Mouse (Mus musculus) thymus, adult 18-20 months (tissue): Measurements from ENCODE around the gene Slc35b4.
A peak's percentile ranks its signal among the peaks of the same experiment; 100 is the strongest.

Experiments
- DNase-seq, 2 experiments: peaks; one replicate each; pipeline ENCODE4 v3.0.0; 2022; ENCODE audit warnings: mixed read lengths in 2 of 2

Slc35b4 gene

GRCm38 (mm10) chr6:34168834-34169233 is 8.1 kb downstream of the Slc35b4 start:
- no peak for DNase-seq

DNA sequence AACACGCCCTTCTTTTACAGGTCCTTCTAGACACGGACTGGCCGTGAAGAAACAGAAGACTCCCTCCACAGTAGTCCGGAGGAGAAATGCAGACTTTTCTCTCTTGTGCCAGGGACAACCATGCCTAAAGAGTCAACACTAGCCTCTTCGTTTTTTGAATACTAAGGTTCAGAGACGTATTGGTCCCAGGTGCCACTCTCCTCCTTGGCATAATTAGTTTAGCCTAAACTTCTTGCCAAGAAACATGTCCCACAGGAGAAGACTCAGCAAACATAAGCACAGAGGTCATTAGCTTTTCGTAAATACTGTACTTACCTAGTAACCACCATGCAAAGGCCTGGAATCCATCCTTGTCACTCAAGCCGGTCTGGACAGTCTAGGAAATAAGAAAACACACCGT is 13.9 kb downstream of the Slc35b4 start:
- no peak for DNase-seq

GRCm38 (mm10) chr6:34162607-34163006 is 14.3 kb downstream of the Slc35b4 start:
- DNase-seq = no peak

DNA sequence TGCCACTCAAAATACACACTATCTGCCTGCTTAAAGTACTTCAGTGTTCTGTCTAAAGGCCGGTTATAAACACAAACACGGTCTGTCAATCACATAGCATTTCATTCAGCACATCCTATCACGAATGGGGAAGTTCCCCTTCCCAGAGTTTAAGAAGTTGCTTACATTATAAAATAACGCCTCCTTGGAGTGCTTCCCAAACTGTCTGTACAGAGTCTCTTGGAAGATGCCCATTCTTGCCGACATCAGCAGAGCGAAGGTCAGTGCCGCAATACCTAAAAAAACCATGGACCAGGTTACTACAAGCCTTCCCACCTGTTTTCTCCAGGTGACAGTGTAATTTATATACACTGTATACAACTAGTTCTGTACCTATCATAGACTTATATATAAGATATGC is 15.4 kb downstream of the Slc35b4 start:
- no peak for DNase-seq

- DNase-seq = no peak
Observed at GRCm38 (mm10) chr6:34160816-34161310, 16.0 kb downstream of the Slc35b4 start.

GRCm38 (mm10) chr6:34159998-34160815 is 16.7 kb downstream of the Slc35b4 start:
- no peak for DNase-seq

DNA sequence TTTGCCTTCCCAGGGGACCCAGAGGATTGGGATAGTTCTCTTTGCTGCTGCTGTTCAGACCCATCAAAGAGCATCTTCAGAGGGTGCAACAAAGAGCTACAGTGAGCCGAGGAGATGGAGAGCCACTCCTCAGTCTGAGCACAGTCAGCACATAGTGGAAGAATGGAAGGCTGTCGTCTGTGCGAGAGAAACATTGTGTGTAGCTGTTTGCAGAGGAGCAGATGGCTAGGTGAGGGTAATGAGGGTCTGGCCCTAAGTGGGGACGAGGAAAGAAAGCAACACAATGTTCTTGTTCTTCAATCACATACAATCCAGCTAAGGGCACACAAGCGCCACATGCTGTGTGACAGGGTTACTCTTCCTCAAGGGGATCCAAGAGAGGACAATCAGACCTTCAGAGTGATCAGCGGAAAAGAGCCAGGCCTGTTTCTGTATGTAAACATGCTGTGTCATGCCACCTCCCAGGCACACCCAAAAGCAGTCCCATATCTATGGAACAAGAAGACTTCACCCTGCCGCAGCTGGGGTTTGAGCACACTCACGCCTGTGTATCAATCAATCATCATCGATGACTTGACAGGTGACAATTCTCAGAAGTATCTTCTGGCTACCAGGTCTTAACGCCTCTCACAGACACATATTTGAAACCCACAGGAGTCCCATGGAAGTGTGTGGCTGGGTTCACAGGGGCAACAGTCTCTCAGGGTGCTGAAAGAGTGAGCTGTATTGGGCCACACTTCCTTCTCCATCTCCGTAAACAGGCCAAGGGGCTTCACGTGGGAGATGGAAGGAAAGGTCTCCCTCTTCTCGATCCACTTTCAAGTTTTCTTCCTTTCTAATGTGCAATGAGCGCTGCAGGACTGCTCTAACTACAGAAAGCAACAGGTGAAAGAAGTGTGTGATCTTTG is 19.8 kb downstream of the Slc35b4 start:
- no peak for DNase-seq

DNA sequence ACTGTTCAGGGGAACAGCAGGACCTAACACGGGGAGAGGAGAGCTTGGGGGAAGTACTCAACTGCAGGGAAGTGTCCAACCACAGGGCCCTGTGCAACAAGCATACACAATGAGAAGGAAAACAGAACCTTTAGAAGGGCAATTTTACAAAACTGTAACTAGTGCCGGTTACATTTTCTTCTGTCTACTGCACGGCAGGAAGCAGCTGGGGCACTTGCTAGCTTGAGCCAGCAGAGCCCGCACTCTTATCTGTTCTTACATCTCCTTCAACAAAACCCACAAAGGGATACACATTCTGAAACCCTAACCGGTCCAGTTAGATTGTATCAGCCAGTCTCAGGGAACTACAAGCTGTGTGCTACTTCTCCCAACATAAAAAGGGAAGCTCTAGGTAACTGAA is 20.9 kb downstream of the Slc35b4 start:
- DNase-seq = peak; percentile 39 to 61

- no peak for DNase-seq
Observed at GRCm38 (mm10) chr6:34155137-34155804, 21.6 kb downstream of the Slc35b4 start.

- DNase-seq = no peak
Observed at GRCm38 (mm10) chr6:34154202-34154601, 22.7 kb downstream of the Slc35b4 start.

- DNase-seq = no peak
Observed at GRCm38 (mm10) chr6:34153069-34154052, 23.6 kb downstream of the Slc35b4 start.

DNA sequence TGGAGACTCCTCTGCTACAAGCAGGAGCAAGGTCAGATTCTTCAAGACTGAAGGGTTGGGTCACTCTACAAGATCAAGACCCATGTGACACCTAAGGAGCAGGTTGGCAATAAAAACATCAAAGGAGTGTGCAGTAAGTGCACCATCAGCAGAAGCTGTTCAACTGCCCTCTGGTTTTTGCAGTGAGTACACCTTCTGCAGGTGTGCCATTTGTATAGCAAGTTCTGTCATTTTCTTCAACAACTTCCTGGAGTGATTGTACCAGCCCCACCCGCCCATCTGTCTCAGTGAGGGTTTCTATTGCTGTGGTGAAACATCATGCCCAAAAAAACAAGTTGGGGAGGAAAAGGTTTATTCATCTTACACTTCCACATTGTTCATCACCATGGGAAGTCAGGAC is 27.1 kb downstream of the Slc35b4 start:
- peak in 1 of 2 experiments; percentile 53 for DNase-seq

DNA sequence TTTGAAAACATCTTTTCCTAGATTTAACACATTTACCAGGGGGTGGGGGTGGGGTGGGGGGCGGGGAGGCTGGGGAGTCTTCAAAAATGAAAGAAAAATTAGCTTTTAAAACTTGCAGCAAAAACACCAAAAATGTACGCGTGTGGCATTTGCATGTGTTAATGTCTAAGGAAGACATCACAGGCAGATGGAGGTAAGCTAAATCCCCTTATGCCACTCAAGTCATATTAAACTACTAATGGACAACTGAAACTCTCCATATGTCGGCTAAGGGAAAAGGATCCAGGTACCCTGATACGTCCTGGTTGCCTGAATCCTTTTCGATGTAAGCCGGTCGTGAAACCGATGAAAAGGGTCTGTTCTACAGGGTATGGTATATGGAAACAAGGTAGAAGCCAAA is 27.8 kb downstream of the Slc35b4 start:
- DNase-seq = no peak

DNA sequence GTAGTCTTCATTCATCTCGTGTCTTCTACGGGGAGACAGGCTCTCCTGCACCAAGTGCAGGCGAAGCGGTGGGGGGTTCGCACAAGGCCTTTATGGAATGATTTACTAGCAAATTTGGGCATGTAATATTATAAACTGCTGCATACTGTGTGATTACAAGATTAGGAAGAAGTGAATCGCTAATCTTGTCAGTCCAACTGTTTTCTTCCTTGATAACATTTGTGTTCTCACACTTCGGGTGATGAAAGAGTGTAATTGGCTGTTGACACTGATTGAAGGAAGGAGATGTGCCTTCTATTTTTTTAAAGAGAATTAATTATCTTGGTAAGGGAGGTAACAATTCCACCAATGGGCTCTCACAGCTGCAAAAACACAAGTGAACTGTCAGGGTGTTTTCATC is 28.3 kb downstream of the Slc35b4 start:
- no peak for DNase-seq

GRCm38 (mm10) chr6:34148021-34148420 is 28.9 kb downstream of the Slc35b4 start:
- DNase-seq = no peak

DNA sequence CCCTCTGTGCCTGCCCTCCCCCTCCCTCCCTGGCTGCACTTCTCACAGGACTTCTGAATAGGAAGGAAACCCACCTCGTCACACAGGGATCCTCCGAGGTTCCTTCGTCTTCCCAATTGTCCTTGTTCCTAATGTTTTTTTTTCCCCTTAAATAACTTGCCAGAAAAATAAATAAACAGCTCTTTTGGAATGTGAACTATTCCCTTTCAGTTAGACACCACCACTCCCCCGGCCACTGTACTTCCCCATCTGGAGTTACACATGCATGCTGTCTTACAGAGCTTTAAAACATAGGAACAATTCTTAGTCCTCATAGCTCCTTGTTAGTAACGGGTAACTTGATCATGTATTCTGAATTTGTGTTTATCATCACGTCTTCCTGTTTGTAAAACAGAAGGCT is 30.9 kb downstream of the Slc35b4 start:
- DNase-seq = no peak

DNA sequence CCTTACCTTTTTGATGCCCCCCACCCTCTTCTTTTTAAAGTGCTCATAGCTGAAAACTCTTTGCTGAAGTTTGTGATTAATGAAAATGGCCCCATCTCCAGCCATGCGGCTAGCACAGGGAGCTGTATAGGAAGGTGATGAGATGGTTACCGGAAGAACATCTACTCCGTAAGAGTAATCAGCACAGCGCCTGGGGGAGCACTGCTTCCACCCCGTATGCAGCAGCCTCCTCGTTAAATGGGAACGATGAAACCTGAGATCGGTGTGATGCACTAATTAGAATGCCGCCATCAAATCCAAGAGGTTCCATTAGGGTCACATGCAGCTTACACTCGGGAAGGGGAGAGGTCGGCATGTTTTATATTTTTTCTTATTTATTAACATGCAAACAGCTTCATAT is 34.0 kb downstream of the Slc35b4 start:
- DNase-seq = no peak

DNA sequence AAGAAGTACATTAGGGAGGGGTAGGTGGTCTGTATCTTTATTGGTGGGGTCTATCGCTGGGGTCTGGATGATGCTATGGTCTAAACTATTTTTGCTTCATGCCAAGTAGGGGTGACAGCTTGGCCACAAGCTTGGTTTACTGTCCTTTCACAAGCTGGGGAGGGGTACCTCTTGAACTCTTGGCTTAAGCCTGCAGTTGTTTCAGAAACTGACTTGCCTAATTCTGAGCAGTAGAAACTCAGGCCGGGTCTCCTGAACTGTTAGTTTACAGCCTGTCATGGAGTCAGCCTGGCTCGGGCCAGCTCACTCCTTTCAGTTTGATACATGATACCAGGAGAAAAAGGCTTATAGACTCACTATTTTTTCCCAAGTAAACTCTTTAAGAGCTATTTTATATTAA is 38.5 kb downstream of the Slc35b4 start:
- DNase-seq = no peak

- no peak for DNase-seq
Observed at GRCm38 (mm10) chr6:34132391-34132790, 44.5 kb downstream of the Slc35b4 start.

DNA sequence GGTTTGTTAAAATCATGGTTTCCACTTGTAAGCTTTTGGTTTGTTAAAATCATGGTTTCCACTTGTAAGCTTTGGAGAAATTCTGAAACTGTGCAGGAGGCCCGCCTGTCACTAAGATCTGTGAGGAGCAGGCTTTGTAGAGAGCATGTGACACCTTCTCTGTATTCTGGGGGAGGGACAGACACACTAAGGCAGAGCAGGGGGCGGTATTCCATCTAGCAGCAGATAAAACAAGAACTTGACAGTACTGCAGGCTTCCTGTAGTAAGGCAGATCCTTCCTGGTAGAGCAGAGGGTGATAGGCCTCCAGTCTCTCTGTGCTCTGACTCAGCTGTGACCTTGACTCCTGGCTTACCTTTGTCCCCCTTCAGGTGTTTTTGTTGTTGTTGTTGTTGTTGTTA is 47.6 kb downstream of the Slc35b4 start:
- peak in 1 of 2 experiments; percentile 45 for DNase-seq

DNA sequence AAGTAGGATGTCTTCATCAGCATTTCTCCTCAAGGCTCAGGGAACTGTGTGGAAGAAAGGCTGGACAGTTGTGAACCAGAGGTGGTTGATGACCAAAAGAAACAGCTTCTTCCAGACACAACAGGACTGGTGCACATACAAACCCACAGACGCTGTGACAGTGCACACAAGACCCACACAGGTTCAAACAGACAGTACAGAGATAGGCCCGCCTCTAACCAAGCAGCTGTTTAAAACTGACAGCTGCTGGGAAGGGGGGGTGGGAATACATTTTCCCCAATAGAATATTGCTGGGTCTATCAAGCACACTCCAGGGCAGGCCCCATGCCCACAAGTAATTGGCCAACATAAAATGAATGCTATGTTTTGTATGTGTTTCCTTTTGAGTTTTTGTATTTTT is 52.5 kb downstream of the Slc35b4 start:
- no peak for DNase-seq
